13 mouse cellular contexts compared by ENCODE assay signal in genomic region chr13:59003807-59004173, GRCm38 (mm10).
DNase-seq lines count a peak whose midpoint lies in the region; ATAC-seq and TF ChIP-seq lines count a peak whose summit lies in the region.
"Had no signal": no experiment of that assay in that cellular context is flagged by ENCODE, and none has a peak within 500 bp of the region (broad histone marks: within the 10 kb centered on the region; RNA-seq: fewer than 3 reads in every experiment).

No protein-coding gene starts in this region.

- H3K27me3 ChIP-seq in hindbrain, embryonic 10.5 days (ENCODE audit: insufficient read depth, poor library complexity, severe bottlenecking), result peaks cover 8% of the 10 kb centered on the region; the same call in 1 of the 2 replicates
- H3K27me3 ChIP-seq in hindbrain, postnatal 0 days (ENCODE audit: insufficient read depth, low read length), result no peaks in the 10 kb centered on the region
- H3K27me3 ChIP-seq in midbrain, embryonic 10.5 days (ENCODE audit: low read depth, poor library complexity, severe bottlenecking), result peaks cover 13% of the 10 kb centered on the region; the same call in 1 of the 2 replicates
- no peaks in the 10 kb centered on the region; the same call in 1 of the 2 replicates for H3K27me3 ChIP-seq in midbrain, embryonic 11.5 days (ENCODE audit: control insufficient read depth, insufficient read depth, low read length)
- no peaks in the 10 kb centered on the region for H3K27me3 ChIP-seq in neural tube, embryonic 13.5 days

- peak; percentile 44 for DNase-seq in adrenal gland, adult 2 months
- DNase-seq in adrenal gland, postnatal 4 days (ENCODE audit: low spot score in 2 of 2), result no peak
- DNase-seq in hindbrain, embryonic 10.5 days (ENCODE audit: low spot score), result no peak
- no peak for DNase-seq in hindbrain, postnatal 0 days (ENCODE audit: low spot score)
- DNase-seq in midbrain, embryonic 10.5 days (ENCODE audit: low spot score), result peak; percentile 23
- no peak for DNase-seq in midbrain, embryonic 11.5 days (ENCODE audit: low spot score, missing footprints)
- no peak for DNase-seq in cerebellum, postnatal 4 days (ENCODE audit: low spot score in 2 of 2)
- DNase-seq: cerebellum, adult 8-10 months; thymus, postnatal 36 days had no signal

- H3K36me3 ChIP-seq in hindbrain, embryonic 10.5 days, result no peaks in the 10 kb centered on the region
- H3K36me3 ChIP-seq in hindbrain, postnatal 0 days (ENCODE audit: insufficient read depth, low read length), result no peaks in the 10 kb centered on the region
- H3K36me3 ChIP-seq in midbrain, embryonic 10.5 days, result no peaks in the 10 kb centered on the region
- H3K36me3 ChIP-seq in midbrain, embryonic 11.5 days (ENCODE audit: control insufficient read depth, insufficient read depth, low read length), result no peaks in the 10 kb centered on the region
- H3K36me3 ChIP-seq in neural tube, embryonic 13.5 days, result no peaks in the 10 kb centered on the region
- H3K36me3 ChIP-seq: limb, embryonic 12.5 days; midbrain, embryonic 12.5 days had no signal

- 65% methylated on average over 6 of the region's 6 CpGs for WGBS in hindbrain, embryonic 10.5 days
- 38% methylated on average over 6 of the region's 6 CpGs for WGBS in hindbrain, postnatal 0 days
- WGBS in midbrain, embryonic 10.5 days, result 61% methylated on average over 6 of the region's 6 CpGs
- WGBS in midbrain, embryonic 11.5 days, result 49% methylated on average over 6 of the region's 6 CpGs
- 23% methylated on average over 6 of the region's 6 CpGs for WGBS in neural tube, embryonic 13.5 days

- peak overlapping the region; percentile 59 for H3K27ac ChIP-seq in hindbrain, embryonic 10.5 days
- H3K27ac ChIP-seq in hindbrain, postnatal 0 days, result no peak overlapping the region; the same call in 1 of the 2 replicates
- 0 out of 2 replicates have a peak overlapping the region, but pooled peaks have one; percentile 57 for H3K27ac ChIP-seq in midbrain, embryonic 10.5 days (replicated peaks)
- no peak overlapping the region for H3K27ac ChIP-seq in midbrain, embryonic 11.5 days (ENCODE audit: low read depth, low read length)
- peak overlapping the region; percentile 46; the same call in 1 of the 2 replicates for H3K27ac ChIP-seq in neural tube, embryonic 13.5 days (replicated peaks)
- H3K27ac ChIP-seq: limb, embryonic 12.5 days; midbrain, embryonic 12.5 days had no signal

- no peak overlapping the region for H3K4me2 ChIP-seq in hindbrain, postnatal 0 days (ENCODE audit: low read depth, low read length)
- H3K4me2 ChIP-seq in midbrain, embryonic 11.5 days, result no peak overlapping the region
- no peak overlapping the region for H3K4me2 ChIP-seq in neural tube, embryonic 13.5 days
- H3K4me2 ChIP-seq: limb, embryonic 12.5 days; midbrain, embryonic 12.5 days had no signal

- peaks cover 39% of the 10 kb centered on the region for H3K4me1 ChIP-seq in hindbrain, embryonic 10.5 days (replicated peaks)
- no peaks in the 10 kb centered on the region; the same call in 1 of the 2 replicates for H3K4me1 ChIP-seq in hindbrain, postnatal 0 days (ENCODE audit: insufficient read depth, low read length)
- peaks cover 33% of the 10 kb centered on the region for H3K4me1 ChIP-seq in midbrain, embryonic 10.5 days
- H3K4me1 ChIP-seq in midbrain, embryonic 11.5 days (ENCODE audit: control insufficient read depth, insufficient read depth, low read length), result peaks cover 10% of the 10 kb centered on the region
- H3K4me1 ChIP-seq in neural tube, embryonic 13.5 days (replicated peaks), result peaks cover 43% of the 10 kb centered on the region
- H3K4me1 ChIP-seq: limb, embryonic 12.5 days had no signal

- ATAC-seq in hindbrain, postnatal 0 days, result no peak
- ATAC-seq in midbrain, embryonic 11.5 days (ENCODE audit: low FRiP score), result no peak
- peak; percentile 54 for ATAC-seq in neural tube, embryonic 13.5 days (ENCODE audit: low read depth)
- ATAC-seq: intestine, embryonic 16.5 days had no signal

- H3K9me3 ChIP-seq in hindbrain, embryonic 10.5 days, result no peaks in the 10 kb centered on the region
- no peaks in the 10 kb centered on the region for H3K9me3 ChIP-seq in hindbrain, postnatal 0 days (ENCODE audit: low read length)
- no peaks in the 10 kb centered on the region for H3K9me3 ChIP-seq in midbrain, embryonic 10.5 days (replicated peaks)
- no peaks in the 10 kb centered on the region for H3K9me3 ChIP-seq in midbrain, embryonic 11.5 days (ENCODE audit: control insufficient read depth, low read length)
- H3K9me3 ChIP-seq in neural tube, embryonic 13.5 days, result no peaks in the 10 kb centered on the region
- H3K9me3 ChIP-seq: limb, embryonic 12.5 days; midbrain, embryonic 12.5 days had no signal

- TF ChIP-seq CTCF in hindbrain, postnatal 0 days (IDR thresholded peaks at IDR 0.05; ENCODE audit: low read depth), result no peak

- no peak overlapping the region for H3K4me3 ChIP-seq in hindbrain, embryonic 10.5 days
- H3K4me3 ChIP-seq in hindbrain, postnatal 0 days (ENCODE audit: low read length), result no peak overlapping the region
- no peak overlapping the region for H3K4me3 ChIP-seq in midbrain, embryonic 10.5 days
- H3K4me3 ChIP-seq in midbrain, embryonic 11.5 days (ENCODE audit: low read depth, low read length), result no peak overlapping the region
- no peak overlapping the region for H3K4me3 ChIP-seq in neural tube, embryonic 13.5 days
- H3K4me3 ChIP-seq: limb, embryonic 12.5 days; midbrain, embryonic 12.5 days had no signal

- H3K9ac ChIP-seq in hindbrain, postnatal 0 days (replicated peaks; ENCODE audit: low read length), result no peak overlapping the region
- H3K9ac ChIP-seq in midbrain, embryonic 11.5 days (ENCODE audit: low read length), result no peak overlapping the region
- no peak overlapping the region for H3K9ac ChIP-seq in neural tube, embryonic 13.5 days
- H3K9ac ChIP-seq: limb, embryonic 12.5 days; midbrain, embryonic 12.5 days had no signal

Comparison
In these comparisons a context has a peak if more than half of its experiments do, and no peak if none do; other contexts are left out.
1. DNase-seq: peak in adrenal gland, adult 2 months (single experiment) and midbrain, embryonic 10.5 days (single experiment); none in adrenal gland, postnatal 4 days (0 of 2), hindbrain, embryonic 10.5 days (single experiment), hindbrain, postnatal 0 days (single experiment), midbrain, embryonic 11.5 days (single experiment) and cerebellum, postnatal 4 days (0 of 2).
2. H3K27ac ChIP-seq: peak in hindbrain, embryonic 10.5 days (single experiment), midbrain, embryonic 10.5 days (single experiment) and neural tube, embryonic 13.5 days (single experiment); none in hindbrain, postnatal 0 days (single experiment) and midbrain, embryonic 11.5 days (single experiment).